Mouse (Mus musculus): Measurements from ENCODE around the gene Acer1.

The Acer1 gene

GRCm38 (mm10) chr17:56989467-56990114, 7.7 kb upstream of the Acer1 start:
- peak in 1 of 2 experiments; percentile 86 for DNase-seq (ENCODE audit: low spot score in 2 of 2)

DNA sequence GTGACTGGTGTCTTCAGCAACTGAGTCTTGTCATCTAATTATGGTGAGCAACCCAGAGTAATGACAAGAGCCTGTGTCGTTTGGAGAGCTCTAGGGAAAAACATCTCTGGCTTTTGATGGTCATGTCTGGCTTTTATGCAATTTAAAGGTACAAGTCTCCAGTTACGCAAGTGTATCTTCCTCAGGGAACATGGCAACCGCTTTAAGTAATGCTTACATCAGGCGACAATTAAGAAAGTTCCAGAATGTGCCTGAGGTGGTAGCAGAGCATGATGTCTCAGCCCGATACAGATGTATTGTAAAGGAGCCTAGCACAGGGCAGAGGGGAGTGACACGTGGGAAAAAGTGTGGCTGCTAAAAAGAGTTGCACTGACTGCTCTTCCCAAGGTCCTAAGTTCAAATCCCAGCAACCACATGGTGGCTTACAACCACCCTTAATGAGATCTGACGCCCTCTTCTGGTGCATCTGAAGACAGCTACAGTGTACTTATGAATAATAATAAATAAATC, 7.0 kb upstream of the Acer1 start:
- DNase-seq (ENCODE audit: low spot score in 2 of 2): no peak

- DNase-seq (ENCODE audit: low spot score in 2 of 2): no peak
Measured at GRCm38 (mm10) chr17:56988441-56988840, 6.5 kb upstream of the Acer1 start.

- no peak for DNase-seq (ENCODE audit: low spot score in 2 of 2)
Measured at GRCm38 (mm10) chr17:56986105-56986805, 4.3 kb upstream of the Acer1 start.

- DNase-seq (ENCODE audit: low spot score in 2 of 2): no peak
Measured at GRCm38 (mm10) chr17:56985656-56986055, 3.7 kb upstream of the Acer1 start.

DNA sequence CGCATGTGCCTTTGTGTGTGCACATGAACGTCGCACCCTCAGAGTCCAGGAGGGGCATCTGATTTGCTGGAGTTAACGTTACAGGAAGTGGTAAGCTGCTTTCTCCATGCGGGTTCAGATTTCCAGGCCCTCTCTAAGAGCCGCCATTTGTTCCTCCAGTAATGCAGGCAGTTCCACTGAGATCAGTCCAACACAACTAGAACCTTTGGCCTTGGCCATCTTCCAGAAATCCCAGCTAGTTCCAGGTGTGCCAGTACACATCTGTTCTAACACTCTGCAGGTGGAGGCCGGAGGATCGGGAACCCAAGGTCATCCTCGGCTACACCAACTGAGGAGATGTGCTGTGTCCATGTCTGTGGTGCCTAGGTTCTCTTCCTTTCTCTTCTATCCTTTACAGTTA, 3.0 kb upstream of the Acer1 start:
- no peak for DNase-seq (ENCODE audit: low spot score in 2 of 2)

DNA sequence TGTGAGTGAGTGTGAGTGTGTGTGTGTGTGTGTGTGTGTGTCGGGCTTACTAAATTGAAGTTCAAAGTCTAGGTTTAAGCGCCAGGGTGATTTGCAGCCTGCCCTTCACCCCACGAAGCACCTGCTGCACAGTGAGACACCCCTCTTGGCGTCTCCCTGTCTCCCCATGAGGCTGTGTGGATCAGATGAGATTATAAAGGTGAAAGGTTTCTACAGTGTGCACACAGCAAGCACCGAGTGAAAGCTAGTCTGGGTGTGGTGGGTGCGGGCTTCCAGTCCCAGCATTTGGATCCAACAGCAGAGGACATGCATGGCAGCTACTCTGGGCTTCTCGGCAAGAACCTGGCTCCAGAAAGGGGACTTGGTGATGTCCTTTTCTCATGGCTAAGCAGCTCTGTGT, 877 bp downstream of the Acer1 start:
- DNase-seq (ENCODE audit: low spot score in 2 of 2): no peak

GRCm38 (mm10) chr17:56979524-56979923, 2.4 kb downstream of the Acer1 start:
- no peak for DNase-seq (ENCODE audit: low spot score in 2 of 2)

DNA sequence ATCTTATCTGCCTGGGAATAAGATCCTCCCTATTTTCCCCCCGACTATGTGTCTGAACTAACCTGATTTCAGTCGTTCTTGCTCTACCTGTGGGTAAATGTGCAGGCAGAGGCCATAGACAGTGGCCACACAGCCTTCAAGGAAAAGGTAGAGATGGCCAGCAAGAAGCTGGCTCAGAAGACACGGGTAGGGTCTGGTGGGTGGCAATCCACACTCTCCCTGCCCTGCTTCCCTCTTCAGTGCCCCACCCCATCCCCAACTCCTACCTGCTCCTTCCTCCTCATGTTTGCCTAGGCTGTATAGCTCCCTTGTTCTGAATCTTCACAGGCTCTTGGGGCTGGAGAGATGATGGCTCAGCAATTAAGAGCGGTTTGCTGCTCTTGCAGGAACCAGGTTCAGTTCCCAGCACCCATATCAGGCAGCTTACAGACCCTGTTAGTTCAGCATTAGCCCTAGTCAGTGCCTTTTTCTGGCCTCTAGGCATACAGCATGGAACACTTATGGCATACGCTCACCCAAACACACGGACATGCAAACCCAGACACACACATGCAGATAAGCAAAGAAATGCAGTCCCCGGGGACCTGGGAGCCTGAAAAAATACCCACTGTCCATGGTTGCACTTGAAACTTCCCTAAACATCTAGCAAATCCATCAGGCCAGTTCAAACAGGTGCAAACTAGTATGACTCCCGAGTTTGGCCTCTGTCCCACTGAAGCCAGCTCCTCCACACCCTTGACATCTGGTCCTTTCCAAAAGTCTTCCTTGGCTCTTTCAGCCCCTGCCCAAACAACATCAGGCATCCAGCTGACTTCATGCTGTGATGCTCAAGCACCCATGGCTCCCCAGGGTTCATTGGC, 5.2 kb downstream of the Acer1 start:
- no peak for DNase-seq (ENCODE audit: low spot score in 2 of 2)

- no peak for DNase-seq (ENCODE audit: low spot score in 2 of 2)
Measured at GRCm38 (mm10) chr17:56975391-56975790, 6.5 kb downstream of the Acer1 start.

- DNase-seq (ENCODE audit: low spot score in 2 of 2): no peak
Measured at GRCm38 (mm10) chr17:56974708-56975240, 7.2 kb downstream of the Acer1 start.

GRCm38 (mm10) chr17:56973956-56974707, 7.8 kb downstream of the Acer1 start:
- DNase-seq (ENCODE audit: low spot score in 2 of 2): no peak

GRCm38 (mm10) chr17:56970081-56970480, 11.8 kb downstream of the Acer1 start:
- DNase-seq (ENCODE audit: low spot score in 2 of 2): no peak

- no peak for DNase-seq (ENCODE audit: low spot score in 2 of 2)
Measured at GRCm38 (mm10) chr17:56969321-56969720, 12.6 kb downstream of the Acer1 start.

DNA sequence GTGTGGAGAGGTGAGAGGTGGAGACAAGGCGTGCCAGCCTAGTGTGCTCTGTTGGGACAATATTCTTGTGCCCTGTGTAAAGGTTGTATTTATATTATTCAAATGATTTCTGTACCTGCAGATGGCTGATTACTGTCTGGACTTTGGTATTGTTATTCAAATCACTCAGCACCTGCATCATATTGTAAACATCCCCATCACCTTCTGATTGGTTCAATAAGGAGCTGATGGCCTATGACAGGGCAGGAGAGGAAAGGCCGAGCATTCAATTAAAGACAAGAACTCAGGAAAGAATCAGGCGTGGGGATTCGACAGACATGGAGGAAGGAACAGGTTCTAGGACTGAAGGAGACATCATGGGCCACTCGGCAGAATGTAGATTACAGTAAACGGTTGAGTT, 18.3 kb downstream of the Acer1 start:
- no peak for DNase-seq (ENCODE audit: low spot score in 2 of 2)

DNA sequence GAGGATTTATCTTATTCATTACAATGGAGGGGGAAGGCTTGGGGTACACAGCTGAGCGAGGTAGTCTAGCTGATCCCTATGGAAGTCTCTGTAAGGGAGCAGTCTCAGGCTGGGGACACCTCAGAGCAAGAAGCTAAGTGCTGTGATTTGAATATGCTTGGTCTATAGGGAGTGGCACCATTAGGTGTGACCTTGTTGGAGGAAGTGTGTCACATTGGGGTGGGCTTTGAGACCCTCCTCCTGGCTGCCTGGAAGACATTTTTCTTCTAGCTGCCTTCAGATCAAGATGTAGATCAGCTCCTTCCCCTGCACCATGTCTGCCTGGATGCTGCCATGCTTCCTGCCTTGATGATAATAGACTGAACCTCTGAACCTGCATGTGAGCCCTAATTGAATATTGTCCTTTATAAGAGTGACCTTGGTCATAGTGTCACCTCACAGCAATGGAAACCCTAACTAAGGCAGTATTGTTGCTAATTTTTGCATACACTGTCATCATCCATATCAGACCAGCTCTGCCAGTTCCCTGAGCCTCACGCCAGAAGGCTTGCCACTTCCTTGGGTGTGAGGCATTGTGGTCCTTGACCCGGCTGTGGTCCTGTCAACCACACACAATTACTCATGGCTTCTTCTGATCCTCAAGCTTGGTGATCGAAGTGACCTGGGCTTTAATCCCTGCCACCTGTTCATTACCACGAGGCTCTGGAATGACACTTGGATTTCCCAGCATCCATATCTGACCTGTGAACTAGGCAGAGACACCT, 19.1 kb downstream of the Acer1 start:
- no peak for DNase-seq (ENCODE audit: low spot score in 2 of 2)

DNA sequence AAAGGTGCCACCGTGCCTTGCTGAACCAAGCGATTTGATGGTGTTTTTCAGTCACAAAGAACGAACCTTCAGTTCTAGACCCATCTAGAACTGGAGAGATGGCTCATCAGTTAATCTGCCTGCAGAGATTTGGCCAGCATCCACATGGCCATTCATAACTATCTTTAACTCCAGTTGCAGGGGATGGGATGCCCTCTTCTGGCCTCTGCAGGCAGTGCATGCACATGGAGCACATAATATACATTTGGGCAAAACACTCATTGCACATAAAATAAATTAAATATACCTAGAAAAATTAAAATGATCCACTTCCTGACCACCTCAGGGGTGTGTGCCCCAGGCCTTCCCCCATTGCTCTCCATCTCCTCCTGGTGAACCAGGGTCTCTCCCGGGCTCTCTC, 20.0 kb downstream of the Acer1 start:
- no peak for DNase-seq (ENCODE audit: low spot score in 2 of 2)

GRCm38 (mm10) chr17:56958667-56959066, 23.3 kb downstream of the Acer1 start:
- DNase-seq (ENCODE audit: low spot score in 2 of 2): no peak

DNA sequence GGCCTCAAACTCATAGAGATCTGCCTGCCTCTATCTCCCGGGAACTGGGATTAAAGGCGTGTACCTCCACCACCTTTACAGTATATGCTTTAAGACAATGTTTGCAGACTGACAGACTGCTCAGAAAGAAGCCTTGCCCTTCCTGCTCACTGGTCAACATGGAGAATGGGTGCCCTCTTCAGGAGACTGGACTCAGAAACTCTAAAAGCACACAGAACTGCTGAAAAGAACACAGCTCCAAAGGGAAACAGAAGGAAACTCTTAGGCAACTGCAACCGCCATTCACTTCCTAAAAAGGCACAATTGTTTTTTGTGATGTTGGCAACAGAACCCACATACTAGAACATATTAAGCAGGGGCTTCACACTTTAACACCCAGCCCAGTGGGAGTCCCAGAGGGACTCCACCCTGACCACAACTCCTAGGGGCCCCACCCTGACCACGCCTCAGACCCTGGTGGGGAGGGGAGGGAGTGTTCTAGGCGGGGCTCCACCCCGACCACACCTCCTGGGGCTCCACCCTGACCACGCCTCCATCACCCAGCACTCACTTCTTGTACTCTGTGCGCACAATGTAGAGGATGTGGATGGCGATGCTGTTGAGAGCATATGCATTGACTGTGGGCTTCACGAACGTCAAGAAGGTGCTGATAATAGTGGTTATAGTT, 24.0 kb downstream of the Acer1 start:
- DNase-seq (ENCODE audit: low spot score in 2 of 2): no peak

- no peak for DNase-seq (ENCODE audit: low spot score in 2 of 2)
Measured at GRCm38 (mm10) chr17:56954871-56955270, 27.1 kb downstream of the Acer1 start.

All from left cerebral cortex, adult 9 months (tissue).